Mouse (Mus musculus): ENCODE measurements around the gene Notch2. TPM values are rescaled to one million over a fixed set of nuclear protein-coding genes. Genes with fewer than 3 reads are reported as not detected.

Gene Notch2
- polyA plus RNA-seq, 1 experiment from 2014 or later, result 9.0 TPM

GRCm38 (mm10) chr3:98151016-98151415 lies 137.7 kb downstream of the Notch2 start:
- Histone ChIP-seq H3K27me3 (replicated peaks) (no peaks in the 10 kb centered on the region), H3K4me3 (replicated peaks) (no peak overlapping the region), H3K9me3 (replicated peaks) (no peaks in the 10 kb centered on the region), H3K4me2 (no peak overlapping the region), H3K36me3 (peaks cover 27% of the 10 kb centered on the region), H3K4me1 (no peaks in the 10 kb centered on the region), H3K9ac (replicated peaks) (no peak overlapping the region), H3K27ac (replicated peaks) (no peak overlapping the region)
- ATAC-seq (ENCODE audit: low FRiP score), result 0 out of 2 replicates have a peak, but pooled peaks have one; percentile 21
- WGBS, result 68% methylated on average over 10 of the region's 10 CpGs

GRCm38 (mm10) chr3:98153460-98153859 lies 140.1 kb downstream of the Notch2 start:
- Histone ChIP-seq H3K9me3 (replicated peaks) (no peaks in the 10 kb centered on the region), H3K27ac (replicated peaks) (no peak overlapping the region), H3K9ac (replicated peaks) (no peak overlapping the region), H3K4me3 (replicated peaks) (no peak overlapping the region), H3K4me1 (no peaks in the 10 kb centered on the region), H3K4me2 (no peak overlapping the region), H3K27me3 (replicated peaks) (no peaks in the 10 kb centered on the region), H3K36me3 (0 out of 2 replicates have a peak, but pooled peaks cover 3% of the 10 kb centered on the region)
- ATAC-seq (ENCODE audit: low FRiP score), result no peak

GRCm38 (mm10) chr3:98156158-98156557 lies 142.8 kb downstream of the Notch2 start:
- H3K9ac ChIP-seq (replicated peaks), result no peak overlapping the region
- no peak overlapping the region for H3K4me3 ChIP-seq (replicated peaks)
- H3K4me1 ChIP-seq, result no peaks in the 10 kb centered on the region
- H3K27me3 ChIP-seq (replicated peaks), result no peaks in the 10 kb centered on the region
- H3K4me2 ChIP-seq, result no peak overlapping the region
- 49% methylated on average over 4 of the region's 4 CpGs for whole genome bisulfite sequencing
- H3K9me3 ChIP-seq (replicated peaks), result no peaks in the 10 kb centered on the region
- no peak overlapping the region for H3K27ac ChIP-seq (replicated peaks)
- H3K36me3 ChIP-seq, result no peaks in the 10 kb centered on the region
- ATAC-seq (ENCODE audit: low FRiP score), result no peak

- no peaks in the 10 kb centered on the region for H3K27me3 ChIP-seq (replicated peaks)
- no peaks in the 10 kb centered on the region for H3K9me3 ChIP-seq (replicated peaks)
- no peak overlapping the region for H3K9ac ChIP-seq (replicated peaks)
- 72% methylated on average over 2 of the region's 2 CpGs for WGBS
- ATAC-seq (ENCODE audit: low FRiP score), result no peak
- no peaks in the 10 kb centered on the region for H3K36me3 ChIP-seq
- H3K4me1 ChIP-seq, result no peaks in the 10 kb centered on the region
- no peak overlapping the region for H3K4me2 ChIP-seq
- H3K27ac ChIP-seq (replicated peaks), result no peak overlapping the region
- no peak overlapping the region for H3K4me3 ChIP-seq (replicated peaks)
Measured at GRCm38 (mm10) chr3:98157073-98157472, 143.7 kb downstream of the Notch2 start.

- Histone ChIP-seq H3K36me3 (no peaks in the 10 kb centered on the region), H3K4me1 (no peaks in the 10 kb centered on the region), H3K27me3 (replicated peaks) (no peaks in the 10 kb centered on the region), H3K9me3 (replicated peaks) (no peaks in the 10 kb centered on the region), H3K4me3 (replicated peaks) (no peak overlapping the region), H3K4me2 (no peak overlapping the region), H3K9ac (replicated peaks) (no peak overlapping the region), H3K27ac (replicated peaks) (no peak overlapping the region)
- WGBS, result 76% methylated on average over 2 of the region's 2 CpGs
- no peak for ATAC-seq (ENCODE audit: low FRiP score)
Measured at GRCm38 (mm10) chr3:98157585-98157984, 144.3 kb downstream of the Notch2 start.

- no peak overlapping the region for H3K27ac ChIP-seq (replicated peaks)
- 79% methylated on average over 4 of the region's 4 CpGs for WGBS
- H3K4me1 ChIP-seq, result no peaks in the 10 kb centered on the region
- no peaks in the 10 kb centered on the region for H3K9me3 ChIP-seq (replicated peaks)
- no peak overlapping the region for H3K9ac ChIP-seq (replicated peaks)
- H3K36me3 ChIP-seq, result no peaks in the 10 kb centered on the region
- H3K4me2 ChIP-seq, result no peak overlapping the region
- no peaks in the 10 kb centered on the region for H3K27me3 ChIP-seq (replicated peaks)
- ATAC-seq (ENCODE audit: low FRiP score), result no peak
- no peak overlapping the region for H3K4me3 ChIP-seq (replicated peaks)
Measured at GRCm38 (mm10) chr3:98158646-98159045, 145.3 kb downstream of the Notch2 start.

GRCm38 (mm10) chr3:98159289-98159688 lies 146.0 kb downstream of the Notch2 start:
- no peak overlapping the region for H3K27ac ChIP-seq (replicated peaks)
- H3K9ac ChIP-seq (replicated peaks), result no peak overlapping the region
- no peaks in the 10 kb centered on the region for H3K27me3 ChIP-seq (replicated peaks)
- WGBS, result 29% methylated on average over 4 of the region's 4 CpGs
- H3K36me3 ChIP-seq, result no peaks in the 10 kb centered on the region
- no peak overlapping the region for H3K4me2 ChIP-seq
- no peaks in the 10 kb centered on the region for H3K4me1 ChIP-seq
- H3K9me3 ChIP-seq (replicated peaks), result no peaks in the 10 kb centered on the region
- ATAC-seq (ENCODE audit: low FRiP score), result no peak
- H3K4me3 ChIP-seq (replicated peaks), result no peak overlapping the region

- Histone ChIP-seq H3K4me3 (replicated peaks) (no peak within 1 kb of the TSS), H3K27ac (replicated peaks) (no peak within 1 kb of the TSS), H3K4me2 (no peak within 1 kb of the TSS), H3K4me1 (no peaks in the 10 kb centered on the region), H3K9ac (replicated peaks) (no peak within 1 kb of the TSS), H3K36me3 (no peaks in the 10 kb centered on the region), H3K9me3 (replicated peaks) (no peaks in the 10 kb centered on the region), H3K27me3 (replicated peaks) (no peaks in the 10 kb centered on the region)
- ATAC-seq (ENCODE audit: low FRiP score), result no peak
- WGBS, result 90% methylated on average over 17 of the region's 17 CpGs
Measured at GRCm38 (mm10) chr3:98160330-98160729, 147.0 kb downstream of the Notch2 start, which contains the start of gene Adam30. Adam30 (plus strand) TSS chr3:98160630.

GRCm38 (mm10) chr3:98178340-98178739 lies 165.0 kb downstream of the Notch2 start:
- Histone ChIP-seq H3K27ac (replicated peaks) (no peak overlapping the region), H3K4me3 (replicated peaks) (no peak overlapping the region), H3K9ac (replicated peaks) (no peak overlapping the region), H3K36me3 (no peaks in the 10 kb centered on the region), H3K27me3 (replicated peaks) (no peaks in the 10 kb centered on the region), H3K4me2 (no peak overlapping the region), H3K9me3 (replicated peaks) (no peaks in the 10 kb centered on the region), H3K4me1 (no peaks in the 10 kb centered on the region)
- ATAC-seq (ENCODE audit: low FRiP score), result no peak
- 72% methylated on average over 4 of the region's 4 CpGs for WGBS

- no peaks in the 10 kb centered on the region for H3K9me3 ChIP-seq (replicated peaks)
- H3K4me2 ChIP-seq, result no peak overlapping the region
- no peaks in the 10 kb centered on the region for H3K27me3 ChIP-seq (replicated peaks)
- no peaks in the 10 kb centered on the region for H3K4me1 ChIP-seq
- H3K4me3 ChIP-seq (replicated peaks), result no peak overlapping the region
- no peak overlapping the region for H3K9ac ChIP-seq (replicated peaks)
- ATAC-seq (ENCODE audit: low FRiP score), result no peak
- WGBS, result 27% methylated on average over 7 of the region's 7 CpGs
- H3K36me3 ChIP-seq, result no peaks in the 10 kb centered on the region
- H3K27ac ChIP-seq (replicated peaks), result no peak overlapping the region
Measured at GRCm38 (mm10) chr3:98180805-98181204, 167.5 kb downstream of the Notch2 start.

- Histone ChIP-seq H3K36me3 (no peaks in the 10 kb centered on the region), H3K9me3 (replicated peaks) (no peaks in the 10 kb centered on the region), H3K27ac (replicated peaks) (no peak overlapping the region), H3K27me3 (replicated peaks) (no peaks in the 10 kb centered on the region), H3K4me1 (no peaks in the 10 kb centered on the region), H3K9ac (replicated peaks) (no peak overlapping the region), H3K4me2 (no peak overlapping the region), H3K4me3 (replicated peaks) (no peak overlapping the region)
- WGBS, result 55% methylated on average over 10 of the region's 10 CpGs
- ATAC-seq (ENCODE audit: low FRiP score), result no peak
Measured at GRCm38 (mm10) chr3:98185163-98185714, 171.9 kb downstream of the Notch2 start.

GRCm38 (mm10) chr3:98187777-98188176 lies 174.4 kb downstream of the Notch2 start:
- Histone ChIP-seq H3K4me1 (no peaks in the 10 kb centered on the region), H3K4me2 (no peak overlapping the region), H3K27me3 (replicated peaks) (no peaks in the 10 kb centered on the region), H3K27ac (replicated peaks) (no peak overlapping the region), H3K9me3 (replicated peaks) (no peaks in the 10 kb centered on the region), H3K4me3 (replicated peaks) (no peak overlapping the region), H3K36me3 (no peaks in the 10 kb centered on the region), H3K9ac (replicated peaks) (no peak overlapping the region)
- WGBS, result 89% methylated on average over 3 of the region's 3 CpGs
- no peak for ATAC-seq (ENCODE audit: low FRiP score)

All from neural tube, embryonic 15.5 days (tissue).